Mouse (Mus musculus): ENCODE measurements around the gene Cdc5l. TPM values are rescaled to one million over a fixed set of nuclear protein-coding genes. Genes with fewer than 3 reads are reported as not detected.
"Not testable (repeated sequence)": the region's sequence is repeated elsewhere in the genome, so short reads cannot be mapped to it uniquely, and the experiment has no call there.

Cdc5l gene
- polyA plus RNA-seq, 1 experiment from 2014 or later = 65.7 TPM

DNA sequence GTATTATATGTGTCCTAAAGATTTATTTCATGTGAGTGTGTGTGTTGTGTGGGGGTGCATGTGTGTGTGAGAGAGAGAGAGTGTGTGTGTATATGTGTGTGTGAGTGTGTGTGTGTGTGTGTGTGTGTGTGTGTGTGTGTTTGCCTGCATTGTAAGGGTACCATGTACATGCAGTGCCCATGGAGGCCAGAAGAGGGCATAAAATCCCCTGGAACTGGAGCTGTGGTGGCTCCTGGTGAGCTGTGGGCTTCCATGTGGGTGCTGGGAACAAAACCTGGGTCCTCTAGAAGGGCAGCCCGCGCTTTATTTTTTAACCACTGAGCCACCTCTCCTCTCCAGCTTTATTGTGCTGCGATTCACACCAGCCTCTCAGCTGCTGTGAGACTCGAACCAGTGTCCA, 29.0 kb upstream of the Cdc5l start:
- H3K9ac ChIP-seq = no peak overlapping the region
- no peaks in the 10 kb centered on the region for H3K36me3 ChIP-seq
- 0 out of 2 replicates have a peak, but pooled peaks cover 4% of the 10 kb centered on the region for H3K9me3 ChIP-seq (replicated peaks)
- H3K27ac ChIP-seq (replicated peaks) = no peak overlapping the region
- no peaks in the 10 kb centered on the region for H3K4me1 ChIP-seq
- 93% methylated on average over 4 of the region's 4 CpGs for WGBS
- H3K4me3 ChIP-seq (replicated peaks) = no peak overlapping the region
- no peak overlapping the region for H3K4me2 ChIP-seq (replicated peaks)
- H3K27me3 ChIP-seq = no peaks in the 10 kb centered on the region
- ATAC-seq (ENCODE audit: insufficient number of reproducible peaks, low FRiP score, low TSS enrichment, low read depth) = no peak

DNA sequence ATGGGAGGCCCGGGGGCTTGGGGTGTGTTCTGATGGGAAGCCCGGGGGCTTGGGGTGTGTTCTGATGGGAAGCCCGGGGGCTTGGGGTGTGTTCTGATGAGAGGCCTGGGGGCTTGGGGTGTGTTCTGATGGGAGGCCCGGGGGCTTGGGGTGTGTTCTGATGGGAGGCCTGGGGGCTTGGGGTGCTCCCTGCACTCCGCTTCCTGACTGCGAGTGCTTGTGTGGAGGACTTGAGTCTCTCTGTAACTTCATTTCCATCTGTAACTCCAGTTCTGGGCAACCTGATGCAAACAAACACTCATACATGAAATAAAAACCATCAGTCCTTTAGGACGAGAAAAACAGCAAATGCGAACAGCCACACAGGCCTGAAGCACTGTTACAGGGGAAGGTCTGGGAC, 25.5 kb upstream of the Cdc5l start:
- ATAC-seq (ENCODE audit: insufficient number of reproducible peaks, low FRiP score, low TSS enrichment, low read depth) = no peak
- WGBS = 81% methylated on average over 8 of the region's 8 CpGs
- Histone ChIP-seq H3K4me2 (replicated peaks) (no peak overlapping the region), H3K9me3 (replicated peaks) (no peaks in the 10 kb centered on the region), H3K27ac (replicated peaks) (no peak overlapping the region), H3K27me3 (no peaks in the 10 kb centered on the region), H3K36me3 (no peaks in the 10 kb centered on the region), H3K4me1 (no peaks in the 10 kb centered on the region), H3K9ac (no peak overlapping the region), H3K4me3 (replicated peaks) (no peak overlapping the region)

DNA sequence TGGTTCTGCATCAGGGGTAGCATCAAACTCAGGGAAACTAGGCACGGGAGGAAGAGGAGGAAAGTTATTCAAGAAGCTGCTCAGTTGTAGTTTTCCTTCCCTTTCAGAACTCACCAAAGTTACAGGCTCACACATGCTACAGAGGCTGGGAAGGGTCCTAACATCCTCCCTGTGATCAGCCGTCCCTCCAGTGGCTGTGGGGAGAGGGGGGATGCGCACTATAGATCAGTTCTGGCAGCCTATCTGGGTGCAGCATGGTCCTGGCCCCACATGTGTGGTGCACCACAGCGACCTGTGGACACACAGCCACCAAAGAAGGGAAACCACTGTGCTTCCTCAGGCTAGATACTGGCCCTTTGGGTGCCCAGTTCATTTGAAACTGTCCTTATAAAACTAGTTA, 25.0 kb upstream of the Cdc5l start:
- no peak for ATAC-seq (ENCODE audit: insufficient number of reproducible peaks, low FRiP score, low TSS enrichment, low read depth)
- no peaks in the 10 kb centered on the region for H3K9me3 ChIP-seq (replicated peaks)

DNA sequence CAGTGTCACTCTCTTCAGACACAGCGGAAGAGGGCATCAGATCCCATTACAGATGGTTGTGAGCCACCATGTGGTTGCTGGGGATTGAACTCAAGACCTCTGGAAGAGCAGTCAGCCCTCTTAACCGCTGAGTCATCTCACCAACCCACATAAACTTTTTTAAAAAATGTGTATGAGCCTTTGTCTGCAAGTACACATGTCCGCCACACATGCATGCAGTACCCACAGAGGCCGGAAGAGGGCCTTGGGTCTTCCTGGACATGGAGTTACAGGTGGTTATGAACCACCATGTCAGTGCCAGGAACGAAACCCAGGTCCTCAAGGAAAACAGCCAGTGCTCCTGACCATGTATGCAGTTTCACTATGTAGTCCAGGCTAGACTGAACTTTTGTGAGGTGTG, 23.9 kb upstream of the Cdc5l start:
- Histone ChIP-seq H3K9me3 (replicated peaks) (no peaks in the 10 kb centered on the region), H3K4me1 (no peaks in the 10 kb centered on the region), H3K27me3 (no peaks in the 10 kb centered on the region), H3K9ac (no peak overlapping the region), H3K4me3 (replicated peaks) (no peak overlapping the region), H3K36me3 (no peaks in the 10 kb centered on the region), H3K27ac (replicated peaks) (no peak overlapping the region), H3K4me2 (replicated peaks) (no peak overlapping the region)
- no peak for ATAC-seq (ENCODE audit: insufficient number of reproducible peaks, low FRiP score, low TSS enrichment, low read depth)
- 86% methylated on average over 5 of the region's 5 CpGs for WGBS

More for the DNA sequence above, 25.0 kb upstream of the Cdc5l start:
- H3K9ac ChIP-seq = no peak overlapping the region
- WGBS = 78% methylated on average over 4 of the region's 4 CpGs
- no peaks in the 10 kb centered on the region for H3K4me1 ChIP-seq
- no peaks in the 10 kb centered on the region for H3K27me3 ChIP-seq
- H3K4me3 ChIP-seq (replicated peaks) = no peak overlapping the region
- H3K36me3 ChIP-seq = no peaks in the 10 kb centered on the region
- no peak overlapping the region for H3K4me2 ChIP-seq (replicated peaks)
- H3K27ac ChIP-seq (replicated peaks) = no peak overlapping the region

DNA sequence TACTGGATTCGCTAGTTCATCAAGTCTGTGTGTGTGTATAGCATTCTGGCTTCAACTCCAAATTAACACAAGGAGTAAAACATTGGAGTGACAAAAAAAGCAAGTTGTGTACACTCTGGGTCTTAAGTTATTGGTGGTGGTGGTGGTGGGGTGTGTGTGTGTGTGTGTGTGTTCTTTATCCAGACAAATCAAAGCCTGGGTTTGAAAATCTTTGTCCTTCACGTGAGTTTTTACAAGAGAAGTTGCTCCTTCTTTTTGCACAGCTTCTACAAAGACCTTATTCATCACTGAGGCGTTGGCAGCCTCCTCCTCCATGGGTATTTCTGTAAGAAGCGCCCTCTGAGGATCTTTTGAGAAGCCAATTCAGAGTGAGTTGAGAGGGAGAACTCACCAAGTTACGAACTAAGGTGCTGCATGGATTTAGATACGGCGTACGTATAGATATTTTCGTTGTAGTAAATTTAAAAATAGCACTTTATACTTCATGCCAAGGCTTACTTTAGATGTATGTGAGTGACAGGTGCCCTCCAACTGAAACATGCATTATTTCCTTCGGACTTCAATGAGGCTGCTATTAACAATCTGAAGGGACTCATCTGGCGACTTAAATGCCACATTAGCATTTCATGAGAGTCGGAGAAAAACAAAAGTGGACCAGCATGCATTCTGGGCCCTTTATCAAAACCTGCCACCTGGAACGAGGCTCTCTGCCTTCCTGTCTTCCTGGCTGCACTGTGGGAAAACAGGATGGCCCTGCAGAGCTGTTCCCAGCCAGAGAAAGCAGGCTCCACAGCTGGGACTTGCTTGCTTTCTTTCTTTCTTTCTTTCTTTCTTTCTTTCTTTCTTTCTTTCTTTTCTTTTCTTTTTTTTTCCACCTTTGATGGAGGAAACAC, 23.0 kb upstream of the Cdc5l start:
- H3K27me3 ChIP-seq = no peaks in the 10 kb centered on the region
- H3K4me2 ChIP-seq (replicated peaks) = no peak overlapping the region
- no peak overlapping the region for H3K4me3 ChIP-seq (replicated peaks)
- H3K9ac ChIP-seq = no peak overlapping the region
- 54% methylated on average over 13 of the region's 13 CpGs for WGBS
- H3K9me3 ChIP-seq (replicated peaks) = no peaks in the 10 kb centered on the region
- no peak for ATAC-seq (ENCODE audit: insufficient number of reproducible peaks, low FRiP score, low TSS enrichment, low read depth)
- no peak overlapping the region for H3K27ac ChIP-seq (replicated peaks)
- no peaks in the 10 kb centered on the region for H3K4me1 ChIP-seq
- no peaks in the 10 kb centered on the region for H3K36me3 ChIP-seq

DNA sequence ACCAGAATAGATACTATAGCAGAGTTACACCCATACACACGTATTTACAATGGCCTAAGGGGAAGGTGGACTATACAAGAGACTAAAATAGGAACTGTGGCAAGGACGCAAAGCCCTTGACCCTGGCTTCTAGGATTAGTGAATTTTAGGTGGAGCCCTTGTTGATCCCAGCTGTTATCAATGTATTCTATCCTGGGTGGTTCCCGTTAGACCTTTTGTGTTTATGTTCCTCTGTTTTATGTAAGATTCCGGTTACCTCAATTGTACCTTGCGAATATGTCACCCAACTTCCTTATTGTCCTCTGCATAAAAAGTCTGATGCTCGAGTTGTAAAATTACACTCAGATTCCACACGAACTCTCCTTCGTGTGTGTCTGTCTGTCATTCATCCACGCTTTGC, 22.2 kb upstream of the Cdc5l start:
- H3K36me3 ChIP-seq; H3K27me3 ChIP-seq; H3K9me3 ChIP-seq (replicated peaks); H3K9ac ChIP-seq; H3K4me3 ChIP-seq (replicated peaks); ATAC-seq (ENCODE audit: insufficient number of reproducible peaks, low FRiP score, low TSS enrichment, low read depth); H3K4me2 ChIP-seq (replicated peaks); H3K4me1 ChIP-seq; H3K27ac ChIP-seq (replicated peaks): not testable (repeated sequence)
- WGBS = 83% methylated on average over 9 of the region's 9 CpGs

DNA sequence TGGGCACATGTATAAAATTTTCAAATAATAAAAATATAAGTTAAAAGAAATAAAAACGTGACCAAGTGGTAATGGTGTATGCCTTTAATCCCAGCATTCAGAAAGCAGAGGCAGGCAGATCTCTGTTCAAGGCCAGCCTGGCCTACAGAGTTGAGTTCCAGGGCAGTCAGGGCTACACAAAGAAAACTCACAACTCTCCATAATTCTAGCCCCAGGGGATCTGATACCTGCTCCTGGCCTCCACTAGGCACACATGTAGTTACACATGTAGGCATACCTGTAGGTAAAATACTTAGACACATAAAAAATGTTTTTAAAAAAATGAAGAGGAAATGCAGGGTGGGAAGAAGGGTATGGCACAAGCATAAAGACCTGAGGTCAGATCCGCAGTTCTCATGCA, 21.3 kb upstream of the Cdc5l start:
- Histone ChIP-seq H3K27me3 (no peaks in the 10 kb centered on the region), H3K36me3 (no peaks in the 10 kb centered on the region), H3K4me2 (replicated peaks) (no peak overlapping the region), H3K4me1 (no peaks in the 10 kb centered on the region), H3K4me3 (replicated peaks) (no peak overlapping the region), H3K27ac (replicated peaks) (no peak overlapping the region), H3K9ac (no peak overlapping the region), H3K9me3 (replicated peaks) (no peaks in the 10 kb centered on the region)
- WGBS = 87% methylated on average over 2 of the region's 2 CpGs
- no peak for ATAC-seq (ENCODE audit: insufficient number of reproducible peaks, low FRiP score, low TSS enrichment, low read depth)

DNA sequence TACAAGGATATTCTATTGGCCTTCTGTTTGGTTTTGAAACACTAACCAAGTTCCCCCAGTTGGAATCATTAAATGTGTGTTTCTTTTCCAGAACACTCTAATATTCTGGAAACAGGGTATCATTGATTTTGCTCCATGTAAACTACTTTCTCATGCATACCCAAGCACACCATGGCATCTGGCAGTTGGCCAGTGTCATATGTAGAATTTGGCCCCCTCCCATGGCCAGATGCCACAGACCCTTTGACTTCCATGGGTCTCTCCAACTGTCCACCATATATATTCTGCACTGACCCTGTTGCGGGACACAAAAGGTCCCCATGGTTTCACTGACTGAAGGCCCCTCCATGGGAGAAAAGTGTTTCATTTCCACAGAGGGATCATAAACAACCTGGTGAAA, 18.7 kb upstream of the Cdc5l start:
- Histone ChIP-seq H3K4me3 (replicated peaks) (no peak overlapping the region), H3K27ac (replicated peaks) (no peak overlapping the region), H3K27me3 (no peaks in the 10 kb centered on the region), H3K36me3 (peaks cover 3% of the 10 kb centered on the region; the same call in 1 of the 2 replicates), H3K9me3 (replicated peaks) (no peaks in the 10 kb centered on the region), H3K4me2 (replicated peaks) (no peak overlapping the region), H3K9ac (no peak overlapping the region), H3K4me1 (no peaks in the 10 kb centered on the region)
- no peak for ATAC-seq (ENCODE audit: insufficient number of reproducible peaks, low FRiP score, low TSS enrichment, low read depth)
- 87% methylated on average over 1 of the region's 1 CpGs for WGBS

DNA sequence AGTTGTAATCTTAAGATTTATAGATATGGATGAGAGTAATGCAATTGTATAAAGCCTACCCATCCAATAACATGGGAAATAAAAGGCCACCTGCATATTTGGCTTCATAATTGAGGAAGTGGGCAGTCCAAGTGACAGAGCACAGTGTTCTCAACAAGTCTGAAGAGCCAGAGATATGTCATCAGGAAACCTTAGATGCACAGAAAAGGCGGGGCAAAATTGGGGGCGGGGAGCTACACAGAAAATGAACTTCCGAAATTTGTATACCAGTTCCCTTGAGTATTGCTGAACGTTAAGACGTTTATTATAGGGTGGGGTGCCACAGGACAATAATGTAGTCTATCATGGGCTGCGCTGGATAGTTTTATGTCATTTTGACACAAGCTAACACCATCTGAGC, 16.6 kb upstream of the Cdc5l start:
- Histone ChIP-seq H3K4me2 (replicated peaks) (no peak overlapping the region), H3K27me3 (no peaks in the 10 kb centered on the region), H3K9ac (no peak overlapping the region), H3K4me1 (no peaks in the 10 kb centered on the region), H3K4me3 (replicated peaks) (no peak overlapping the region), H3K9me3 (replicated peaks) (no peaks in the 10 kb centered on the region), H3K36me3 (peaks cover 3% of the 10 kb centered on the region; the same call in 1 of the 2 replicates), H3K27ac (replicated peaks) (no peak overlapping the region)
- 89% methylated on average over 6 of the region's 6 CpGs for WGBS
- ATAC-seq (ENCODE audit: insufficient number of reproducible peaks, low FRiP score, low TSS enrichment, low read depth) = no peak

DNA sequence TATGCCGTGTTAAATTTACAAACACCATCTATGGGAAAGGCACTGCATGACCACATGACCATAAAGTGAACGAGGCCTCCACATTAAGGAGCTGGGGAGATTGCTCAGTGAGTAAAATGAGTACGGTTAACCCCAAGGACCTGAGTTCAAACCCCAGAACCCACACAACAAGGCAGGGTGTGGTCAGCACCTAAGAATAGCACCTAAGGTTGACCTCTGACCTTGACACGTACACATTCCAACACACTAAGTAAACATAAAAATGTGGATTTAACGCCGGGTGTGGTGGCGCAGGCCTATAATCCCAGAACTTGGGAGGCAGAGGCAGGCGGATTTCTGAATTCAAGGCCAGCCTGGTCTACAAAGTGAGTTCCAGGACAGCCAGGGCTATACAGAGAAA, 16.0 kb upstream of the Cdc5l start:
- Histone ChIP-seq H3K27ac (replicated peaks) (no peak overlapping the region), H3K4me2 (replicated peaks) (no peak overlapping the region), H3K27me3 (no peaks in the 10 kb centered on the region), H3K4me1 (no peaks in the 10 kb centered on the region), H3K36me3 (peaks cover 3% of the 10 kb centered on the region; the same call in 1 of the 2 replicates), H3K9me3 (replicated peaks) (no peaks in the 10 kb centered on the region), H3K9ac (no peak overlapping the region), H3K4me3 (replicated peaks) (no peak overlapping the region)
- no peak for ATAC-seq (ENCODE audit: insufficient number of reproducible peaks, low FRiP score, low TSS enrichment, low read depth)
- 93% methylated on average over 8 of the region's 8 CpGs for WGBS

DNA sequence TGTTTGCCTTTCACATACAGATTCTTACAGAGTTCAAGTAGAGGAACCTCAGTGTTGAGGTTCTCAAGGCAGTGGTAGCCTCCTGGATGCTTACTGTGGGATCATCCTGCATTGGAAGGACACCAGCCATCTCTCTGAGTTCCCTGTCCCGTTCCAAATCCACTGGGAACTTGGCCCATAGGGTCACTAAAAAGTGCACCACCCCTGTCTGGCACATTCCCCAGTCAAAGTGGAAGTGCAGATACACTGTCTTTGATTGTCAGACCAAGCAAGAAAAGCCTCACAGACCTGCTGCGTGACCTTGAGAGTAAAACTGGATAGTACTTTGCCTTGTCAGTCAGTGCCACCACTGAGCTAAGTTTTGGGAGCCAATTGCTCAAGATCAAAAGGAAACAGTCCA, 13.5 kb upstream of the Cdc5l start:
- ATAC-seq (ENCODE audit: insufficient number of reproducible peaks, low FRiP score, low TSS enrichment, low read depth) = no peak
- 74% methylated on average over 2 of the region's 2 CpGs for WGBS

DNA sequence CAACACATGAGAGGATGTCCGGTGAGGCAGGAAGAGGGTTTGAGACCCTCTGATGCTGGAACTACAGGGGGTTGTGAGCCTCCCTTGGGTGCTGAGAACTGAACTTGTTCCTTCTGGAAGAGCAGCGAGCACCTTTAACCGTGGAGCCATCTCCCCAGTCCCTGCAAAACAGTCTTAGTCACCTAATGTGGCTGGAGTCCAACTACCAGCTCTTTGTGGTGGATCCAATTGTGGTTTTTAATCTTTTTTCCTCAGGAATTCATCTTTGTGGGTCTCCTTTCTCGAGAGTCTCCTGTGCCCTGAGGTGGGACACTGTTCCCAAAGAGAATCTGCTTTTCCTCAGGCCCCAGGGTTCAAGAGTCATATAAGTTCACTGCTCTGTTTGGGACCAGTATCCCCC, 12.4 kb upstream of the Cdc5l start:
- Histone ChIP-seq H3K9me3 (replicated peaks) (no peaks in the 10 kb centered on the region), H3K4me1 (no peaks in the 10 kb centered on the region), H3K9ac (no peak overlapping the region), H3K36me3 (peaks cover 5% of the 10 kb centered on the region), H3K27me3 (no peaks in the 10 kb centered on the region), H3K4me3 (replicated peaks) (no peak overlapping the region), H3K27ac (replicated peaks) (no peak overlapping the region), H3K4me2 (replicated peaks) (no peak overlapping the region)
- no peak for ATAC-seq (ENCODE audit: insufficient number of reproducible peaks, low FRiP score, low TSS enrichment, low read depth)
- 53% methylated on average over 4 of the region's 4 CpGs for WGBS

More for the DNA sequence above, 13.5 kb upstream of the Cdc5l start:
- no peak overlapping the region for H3K4me2 ChIP-seq (replicated peaks)
- H3K9ac ChIP-seq = no peak overlapping the region
- no peak overlapping the region for H3K27ac ChIP-seq (replicated peaks)
- H3K4me1 ChIP-seq = no peaks in the 10 kb centered on the region
- H3K36me3 ChIP-seq = peaks cover 3% of the 10 kb centered on the region; the same call in 1 of the 2 replicates
- H3K9me3 ChIP-seq (replicated peaks) = no peaks in the 10 kb centered on the region
- no peaks in the 10 kb centered on the region for H3K27me3 ChIP-seq
- H3K4me3 ChIP-seq (replicated peaks) = no peak overlapping the region
